Mouse (Mus musculus) thymus, adult 2 months (tissue): ENCODE results near the gene Mef2c. TPM values are rescaled to one million over a fixed set of nuclear protein-coding genes. Genes with fewer than 3 reads are reported as not detected.

Experiments used
- DNase-seq: peaks from one replicate; pipeline ENCODE4 v3.0.0; 2021
- H3K27ac ChIP-seq: fragments of 200-500 bp; 2 replicates; pipeline ENCODE4 v1.5.1; 2012; ENCODE audit warnings: low read length, control low read depth; ENCODE audit not compliant: control insufficient read depth, insufficient read depth
- H3K27me3 ChIP-seq: fragments of 200-500 bp; 2 replicates; pipeline ENCODE4 v1.6.1; 2012; ENCODE audit warnings: mild to moderate bottlenecking, low read length, moderate library complexity, mixed read lengths; ENCODE audit not compliant: control insufficient read depth, insufficient read depth
- H3K36me3 ChIP-seq: fragments of 200-500 bp; 2 replicates; pipeline ENCODE4 v1.6.1; 2012; ENCODE audit warnings: mild to moderate bottlenecking, low read length, moderate library complexity; ENCODE audit not compliant: control insufficient read depth, insufficient read depth
- H3K4me1 ChIP-seq: fragments of 200-500 bp; replicated peaks from 2 replicates; pipeline ENCODE4 v1.6.1; 2012; ENCODE audit warnings: low read length; ENCODE audit not compliant: control insufficient read depth, insufficient read depth
- H3K4me3 ChIP-seq: fragments of 200-500 bp; 2 replicates; pipeline ENCODE4 v1.5.1; 2012; ENCODE audit warnings: mild to moderate bottlenecking, low read length, control low read depth, moderate library complexity; ENCODE audit not compliant: control insufficient read depth, insufficient read depth
- CTCF ChIP-seq: fragments of 200-500 bp; IDR thresholded peaks from 2 replicates; pipeline ENCODE4 v1.5.1; 2012; ENCODE audit warnings: mild to moderate bottlenecking, control low read depth, low read length, moderate library complexity, borderline replicate concordance; ENCODE audit not compliant: control insufficient read depth, poor library complexity, insufficient read depth; ENCODE audit errors: extremely low read depth
- POLR2A ChIP-seq: fragments of 200-500 bp; IDR thresholded peaks from 2 replicates; pipeline ENCODE4 v1.6.1; 2012; ENCODE audit warnings: mild to moderate bottlenecking, low read length, control low read depth, moderate library complexity; ENCODE audit not compliant: control insufficient read depth, poor library complexity, insufficient read depth; ENCODE audit errors: extremely low read depth
- WGBS: fragments of 180-500 bp; shearing (Covaris S2); methylation state at CpG from one replicate; pipeline ENCODE4 v1.1.7; 2018; 5-methylcytosine and 5-hydroxymethylcytosine counted together
- polyA plus RNA-seq: library from polyadenylated mRNA; depleted of rRNA; stranded (reverse); fragments of >200 nt; gene quantifications from 2 replicates; pipeline ENCODE4 v1.2.3, GENCODE M21; 2012; rRNA removed

The Mef2c gene
- 5.2 and 7.0 TPM in 2 replicates for polyA plus RNA-seq

DNA sequence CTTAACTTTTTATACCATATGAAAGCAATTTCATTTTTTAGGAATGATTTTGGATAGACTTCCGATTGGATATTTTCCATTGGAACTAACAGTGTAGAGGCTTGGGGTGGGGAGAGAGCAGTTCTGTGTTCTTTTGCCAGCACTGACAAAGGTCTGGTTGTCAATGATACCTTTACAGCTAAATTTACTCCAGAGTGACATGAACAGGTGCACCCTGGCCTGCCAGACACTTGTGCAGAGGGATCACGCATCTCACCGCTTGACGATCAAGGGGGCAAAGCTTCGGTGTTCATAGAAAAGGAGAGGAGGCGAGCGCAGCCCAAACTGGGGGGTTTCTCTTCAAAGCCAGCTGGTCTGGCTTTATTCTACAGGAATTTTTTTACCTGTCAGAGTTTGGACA is at the start of gene Mef2c:
Gene Mef2c (plus strand): TSS at position 116 of the 400 bp plus-strand sequence.
- no peaks in the 10 kb centered on the region for H3K4me1 ChIP-seq
- H3K4me3 ChIP-seq, result no peak within 1 kb of the TSS
- DNase-seq, result no peak
- no peaks in the 10 kb centered on the region for H3K27me3 ChIP-seq
- no peak within 1 kb of the TSS for H3K27ac ChIP-seq
- WGBS, result 95% methylated on average over 7 of the region's 7 CpGs
- TF ChIP-seq POLR2A (no peak), CTCF (no peak)
- no peaks in the 10 kb centered on the region for H3K36me3 ChIP-seq

DNA sequence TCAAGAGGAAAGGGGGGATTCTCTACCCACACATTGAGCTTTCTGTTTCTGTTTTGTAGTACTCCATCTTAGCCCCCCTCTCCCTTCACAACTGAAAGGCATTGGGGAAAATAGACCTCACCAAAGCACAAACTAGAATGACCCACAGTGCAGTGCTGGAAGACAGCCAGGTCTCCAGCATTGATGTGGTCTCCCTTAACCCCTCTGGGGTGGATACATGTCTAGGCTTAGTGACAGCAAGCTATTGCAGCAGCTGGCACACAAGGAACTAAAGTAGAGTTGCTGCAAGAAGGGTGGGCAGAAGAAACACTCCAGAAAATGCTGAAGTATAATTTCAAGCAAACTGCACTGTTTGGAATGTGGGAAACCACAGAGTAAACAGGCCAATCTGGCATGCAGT is 45.1 kb upstream of the Mef2c start:
- H3K4me3 ChIP-seq, result no peak overlapping the region

DNA sequence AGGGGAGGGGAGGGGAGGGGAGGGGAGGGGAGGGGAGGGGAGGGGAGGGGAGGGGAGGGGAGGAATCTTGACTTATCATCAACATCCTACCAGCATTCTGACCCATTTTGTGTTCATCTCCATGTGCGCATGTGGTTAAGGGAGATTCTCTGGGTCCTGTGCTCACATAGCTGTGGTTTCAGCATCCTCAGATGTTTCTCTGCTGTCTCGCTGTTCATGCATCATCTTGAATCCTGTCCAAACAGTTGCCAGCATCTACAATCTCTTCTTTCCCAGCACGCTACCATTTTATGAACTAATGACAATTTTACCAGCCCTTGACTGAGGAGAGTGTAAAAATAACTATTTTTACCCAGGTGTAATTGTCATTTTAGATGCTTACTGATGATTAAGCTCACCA is 44.2 kb upstream of the Mef2c start:
- WGBS, result 45% methylated on average over 3 of the region's 3 CpGs

More for the DNA sequence above, 45.1 kb upstream of the Mef2c start:
- Histone ChIP-seq H3K27me3 (no peaks in the 10 kb centered on the region), H3K27ac (no peak overlapping the region), H3K36me3 (no peaks in the 10 kb centered on the region), H3K4me1 (peaks cover 2% of the 10 kb centered on the region; the same call in 1 of the 2 replicates)
- TF ChIP-seq CTCF (no peak), POLR2A (no peak)
- no peak for DNase-seq

DNA sequence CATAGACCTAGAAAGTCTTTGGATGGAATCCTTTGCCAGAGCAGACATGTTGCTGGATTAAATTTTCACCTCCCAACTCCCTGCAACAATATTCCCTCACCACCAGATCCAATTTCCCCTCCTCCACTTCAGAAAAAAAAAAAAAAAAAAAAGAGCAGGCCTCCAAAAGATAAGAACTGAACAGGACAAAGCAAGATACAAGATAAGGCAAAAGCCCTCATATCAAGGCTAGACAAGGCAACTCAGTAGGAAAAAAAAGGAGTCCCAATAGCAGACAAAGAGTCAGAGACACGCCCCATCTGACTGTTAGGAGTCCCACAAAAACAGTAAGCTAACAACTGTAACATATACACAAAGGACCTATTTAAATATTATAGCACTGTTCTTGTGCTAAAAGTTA is 43.2 kb upstream of the Mef2c start:
- no peak for DNase-seq
- 96% methylated on average over 1 of the region's 1 CpGs for WGBS
- TF ChIP-seq POLR2A (no peak), CTCF (no peak)
- H3K4me1 ChIP-seq, result peaks cover 2% of the 10 kb centered on the region; the same call in 1 of the 2 replicates
- H3K27me3 ChIP-seq, result no peaks in the 10 kb centered on the region
- H3K4me3 ChIP-seq, result no peak overlapping the region
- no peaks in the 10 kb centered on the region for H3K36me3 ChIP-seq
- no peak overlapping the region for H3K27ac ChIP-seq

More for the DNA sequence above, 44.2 kb upstream of the Mef2c start:
- H3K36me3 ChIP-seq, result no peaks in the 10 kb centered on the region
- H3K27ac ChIP-seq, result no peak overlapping the region
- DNase-seq, result no peak
- no peaks in the 10 kb centered on the region for H3K27me3 ChIP-seq
- H3K4me1 ChIP-seq, result peaks cover 2% of the 10 kb centered on the region; the same call in 1 of the 2 replicates
- no peak overlapping the region for H3K4me3 ChIP-seq
- TF ChIP-seq POLR2A, result no peak

DNA sequence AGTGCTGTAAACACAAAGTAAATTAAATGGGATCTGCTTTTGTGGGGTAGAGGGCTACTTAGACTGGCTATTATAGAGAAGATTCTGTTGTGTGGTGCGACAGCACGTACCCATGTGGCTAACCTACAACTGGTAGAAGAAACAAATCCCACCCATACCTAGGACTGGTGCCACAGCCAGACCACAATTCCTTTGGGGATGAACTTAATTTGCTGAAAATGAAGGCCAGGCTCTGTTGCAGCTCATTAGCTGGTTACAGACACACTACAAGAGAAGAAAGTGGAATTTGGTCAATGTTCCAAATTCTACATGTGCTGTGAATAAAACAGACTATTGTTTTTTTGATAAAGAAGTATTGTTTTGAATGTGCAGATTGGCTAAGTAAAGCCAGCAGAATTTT is 42.3 kb upstream of the Mef2c start:
- WGBS, result 96% methylated on average over 2 of the region's 2 CpGs
- Histone ChIP-seq H3K27me3 (no peaks in the 10 kb centered on the region), H3K27ac (no peak overlapping the region), H3K4me1 (peaks cover 2% of the 10 kb centered on the region; the same call in 1 of the 2 replicates), H3K36me3 (no peaks in the 10 kb centered on the region), H3K4me3 (no peak overlapping the region)
- DNase-seq, result no peak
- TF ChIP-seq CTCF (no peak), POLR2A (no peak)

DNA sequence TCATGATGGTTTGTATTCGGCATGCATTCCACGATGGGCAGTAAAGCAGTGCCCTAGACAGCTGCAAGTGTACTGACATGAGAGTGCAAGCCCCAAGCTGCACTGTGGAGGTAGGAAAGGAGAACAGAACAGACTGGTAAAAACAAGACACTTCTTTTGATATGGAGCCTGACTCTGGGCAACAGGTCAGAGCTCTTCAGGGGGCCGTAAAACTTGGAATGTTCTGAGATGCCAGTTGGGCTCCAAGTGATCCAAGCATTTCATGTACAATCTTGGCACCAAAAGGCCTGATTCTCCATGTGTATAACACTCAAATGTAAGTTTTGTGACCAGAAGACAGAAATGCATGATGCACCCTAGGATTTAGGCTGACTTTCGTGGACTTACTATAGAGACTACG is 37.1 kb upstream of the Mef2c start:
- DNase-seq, result no peak
- WGBS, result 97% methylated on average over 5 of the region's 5 CpGs
- H3K27ac ChIP-seq, result no peak overlapping the region
- H3K4me3 ChIP-seq, result no peak overlapping the region
- no peaks in the 10 kb centered on the region for H3K4me1 ChIP-seq
- TF ChIP-seq CTCF (no peak), POLR2A (no peak)
- H3K36me3 ChIP-seq, result no peaks in the 10 kb centered on the region
- no peaks in the 10 kb centered on the region for H3K27me3 ChIP-seq

DNA sequence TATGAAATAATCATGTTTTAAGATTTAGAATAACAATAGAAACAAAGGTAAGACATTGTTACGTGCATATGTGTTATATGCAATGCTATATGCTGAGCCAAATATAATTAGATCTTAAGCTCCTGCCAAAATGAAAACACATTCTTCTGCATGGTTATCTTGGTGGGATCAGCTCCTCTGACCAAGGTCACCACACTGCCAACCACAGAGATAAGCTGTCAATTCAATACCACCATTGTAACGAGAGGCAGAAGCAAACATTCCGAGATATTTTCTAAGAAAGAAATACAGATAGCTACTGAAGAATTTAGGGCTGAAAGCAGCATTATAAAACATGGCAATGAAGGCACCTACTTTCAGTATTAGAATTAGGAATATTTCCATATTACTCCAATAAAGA is 35.0 kb upstream of the Mef2c start:
- no peak for TF ChIP-seq CTCF
- no peak overlapping the region for H3K27ac ChIP-seq
- WGBS, result 32% methylated on average over 3 of the region's 3 CpGs

More for the DNA sequence above, 35.0 kb upstream of the Mef2c start:
- Histone ChIP-seq H3K36me3 (no peaks in the 10 kb centered on the region), H3K27me3 (no peaks in the 10 kb centered on the region), H3K4me3 (no peak overlapping the region), H3K4me1 (no peaks in the 10 kb centered on the region)
- no peak for DNase-seq
